Mouse (Mus musculus): ENCODE results near the gene Lamp2.
"Not testable (repeated sequence)": the region's sequence is repeated elsewhere in the genome, so short reads cannot be mapped to it uniquely, and the experiment has no call there.

Lamp2 gene

GRCm38 (mm10) chrX:38455890-38456634 lies at the start of gene Lamp2:
Lamp2 (minus strand) TSS chrX:38456454.
- DNase-seq: peak; percentile 49 to 70

- DNase-seq: no peak
Observed at GRCm38 (mm10) chrX:38504846-38505245, 48.6 kb upstream of the Lamp2 start.

GRCm38 (mm10) chrX:38502182-38502581 lies 45.9 kb upstream of the Lamp2 start:
- DNase-seq: not testable (repeated sequence)

- not testable (repeated sequence) for DNase-seq
Observed at GRCm38 (mm10) chrX:38485464-38485863, 29.2 kb upstream of the Lamp2 start.

GRCm38 (mm10) chrX:38478583-38478982 lies 22.3 kb upstream of the Lamp2 start:
- no peak for DNase-seq

- peak; percentile 15 to 21 for DNase-seq
Observed at GRCm38 (mm10) chrX:38473537-38474299, 17.5 kb upstream of the Lamp2 start.

GRCm38 (mm10) chrX:38473164-38473536 lies 16.9 kb upstream of the Lamp2 start:
- DNase-seq: no peak

GRCm38 (mm10) chrX:38466236-38466635 lies 10.0 kb upstream of the Lamp2 start:
- no peak for DNase-seq

- DNase-seq: no peak
Observed at GRCm38 (mm10) chrX:38463160-38463559, 6.9 kb upstream of the Lamp2 start.

- no peak for DNase-seq
Observed at GRCm38 (mm10) chrX:38462101-38462500, 5.8 kb upstream of the Lamp2 start.

GRCm38 (mm10) chrX:38460887-38461286 lies 4.6 kb upstream of the Lamp2 start:
- DNase-seq: no peak

- DNase-seq: no peak
Observed at GRCm38 (mm10) chrX:38459076-38459475, 2.8 kb upstream of the Lamp2 start.

GRCm38 (mm10) chrX:38456635-38457006 lies 367 bp upstream of the Lamp2 start:
- no peak for DNase-seq

GRCm38 (mm10) chrX:38455474-38455873 lies 780 bp downstream of the Lamp2 start:
- DNase-seq: no peak

- DNase-seq: no peak
Observed at GRCm38 (mm10) chrX:38454900-38455299, 1.4 kb downstream of the Lamp2 start.

- DNase-seq: no peak
Observed at GRCm38 (mm10) chrX:38453924-38454323, 2.3 kb downstream of the Lamp2 start.

- no peak for DNase-seq
Observed at GRCm38 (mm10) chrX:38450476-38450875, 5.8 kb downstream of the Lamp2 start.

- no peak for DNase-seq
Observed at GRCm38 (mm10) chrX:38445705-38446104, 10.5 kb downstream of the Lamp2 start.

- no peak for DNase-seq
Observed at GRCm38 (mm10) chrX:38442425-38442824, 13.8 kb downstream of the Lamp2 start.

GRCm38 (mm10) chrX:38439629-38440028 lies 16.6 kb downstream of the Lamp2 start:
- no peak for DNase-seq

- peak; percentile 6 to 24 for DNase-seq
Observed at GRCm38 (mm10) chrX:38438147-38438791, 18.0 kb downstream of the Lamp2 start.

GRCm38 (mm10) chrX:38429455-38429854 lies 26.8 kb downstream of the Lamp2 start:
- DNase-seq: no peak

GRCm38 (mm10) chrX:38428818-38429440 lies 27.3 kb downstream of the Lamp2 start:
- no peak for DNase-seq

Data from thymus, adult 18-20 months (tissue).